Mouse (Mus musculus): Measurements from ENCODE around the gene Col4a3. TPM values are rescaled to one million over a fixed set of nuclear protein-coding genes. Genes with fewer than 3 reads are reported as not detected.

The Col4a3 gene
- total RNA-seq (2021), result 1 to 10 TPM; 1.6 to 2.6 TPM

GRCm38 (mm10) chr1:82586713-82587399 is at the start of gene Col4a3, which contains the start of gene Col4a4:
TSS of gene Col4a3 (plus strand) at chr1:82586921.
TSS of gene Col4a4 (minus strand) at chr1:82586849.
- DNase-seq, result peak; percentile 75

- DNase-seq, result no peak
Measured at GRCm38 (mm10) chr1:82537848-82538247, 48.9 kb upstream of the Col4a3 start.

GRCm38 (mm10) chr1:82540056-82540455 is 46.7 kb upstream of the Col4a3 start:
- no peak for DNase-seq

GRCm38 (mm10) chr1:82543934-82544333 is 42.8 kb upstream of the Col4a3 start:
- no peak for DNase-seq

GRCm38 (mm10) chr1:82544419-82545185 is 42.1 kb upstream of the Col4a3 start:
- no peak for DNase-seq

GRCm38 (mm10) chr1:82545199-82545960 is 41.3 kb upstream of the Col4a3 start:
- DNase-seq, result no peak

GRCm38 (mm10) chr1:82554443-82554850 is 32.3 kb upstream of the Col4a3 start:
- peak; percentile 38 for DNase-seq

- no peak for DNase-seq
Measured at GRCm38 (mm10) chr1:82554889-82555288, 31.8 kb upstream of the Col4a3 start.

GRCm38 (mm10) chr1:82560223-82560622 is 26.5 kb upstream of the Col4a3 start:
- no peak for DNase-seq

- no peak for DNase-seq
Measured at GRCm38 (mm10) chr1:82569405-82569804, 17.3 kb upstream of the Col4a3 start.

GRCm38 (mm10) chr1:82571758-82572157 is 15.0 kb upstream of the Col4a3 start:
- DNase-seq, result no peak

- DNase-seq, result no peak
Measured at GRCm38 (mm10) chr1:82575681-82576080, 11.0 kb upstream of the Col4a3 start.

GRCm38 (mm10) chr1:82576182-82576581 is 10.5 kb upstream of the Col4a3 start:
- DNase-seq, result no peak

- DNase-seq, result no peak
Measured at GRCm38 (mm10) chr1:82577339-82577738, 9.4 kb upstream of the Col4a3 start.

- peak; percentile 66 for DNase-seq
Measured at GRCm38 (mm10) chr1:82577915-82578314, 8.8 kb upstream of the Col4a3 start.

- peak; percentile 11 for DNase-seq
Measured at GRCm38 (mm10) chr1:82578320-82578719, 8.4 kb upstream of the Col4a3 start.

- DNase-seq, result no peak
Measured at GRCm38 (mm10) chr1:82585981-82586380, 740 bp upstream of the Col4a3 start.

- no peak for DNase-seq
Measured at GRCm38 (mm10) chr1:82590266-82590665, 3.5 kb downstream of the Col4a3 start.

GRCm38 (mm10) chr1:82596864-82597596 is 10.3 kb downstream of the Col4a3 start:
- DNase-seq, result peak; percentile 68

GRCm38 (mm10) chr1:82603198-82603950 is 16.7 kb downstream of the Col4a3 start:
- no peak for DNase-seq

GRCm38 (mm10) chr1:82605347-82605746 is 18.6 kb downstream of the Col4a3 start:
- no peak for DNase-seq

- no peak for DNase-seq
Measured at GRCm38 (mm10) chr1:82605856-82606255, 19.1 kb downstream of the Col4a3 start.

Data from heart, postnatal 4 days (tissue).